24 mouse cellular contexts compared by ENCODE assay signal in the genomic region with DNA sequence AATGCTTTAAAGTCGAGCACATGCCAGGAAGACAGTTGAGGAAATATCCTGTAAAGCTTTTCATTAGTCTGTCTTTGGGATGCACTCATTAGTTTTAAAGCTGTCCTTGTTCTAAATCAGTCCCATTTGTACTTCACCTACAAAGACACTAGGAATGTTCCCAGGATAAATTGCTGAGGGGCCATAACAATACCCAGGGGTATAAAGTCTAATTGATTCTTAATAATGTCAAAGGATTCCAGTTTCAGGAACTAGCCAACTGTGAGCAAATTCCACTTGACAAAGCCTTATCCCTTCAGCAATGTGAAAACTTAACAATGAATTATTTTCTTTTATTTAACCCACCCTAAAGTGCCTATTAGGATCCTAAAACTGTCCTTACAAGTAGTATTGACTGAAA.
A peak's percentile ranks its signal among the peaks of the same experiment; 100 is the strongest.
DNase-seq lines count a peak whose midpoint lies in the region; ATAC-seq lines count a peak whose summit lies in the region.
"Had no signal": no experiment of that assay in that cellular context is flagged by ENCODE, and none has a peak within 500 bp of the region (broad histone marks: within the 10 kb centered on the region; RNA-seq: fewer than 3 reads in every experiment).

No protein-coding gene starts in this region.

- H3K36me3 ChIP-seq in forebrain, embryonic 15.5 days = no peaks in the 10 kb centered on the region
- no peaks in the 10 kb centered on the region for H3K36me3 ChIP-seq in forebrain, embryonic 14.5 days (ENCODE audit: control insufficient read depth, insufficient read depth, low read length)
- H3K36me3 ChIP-seq: embryonic facial prominence, embryonic 13.5 days; embryonic facial prominence, embryonic 15.5 days; forebrain, embryonic 10.5 days; forebrain, embryonic 12.5 days; G1E had no signal

- H3K4me3 ChIP-seq in forebrain, embryonic 15.5 days = no peak overlapping the region
- H3K4me3 ChIP-seq in forebrain, embryonic 14.5 days (ENCODE audit: low read depth, low read length) = no peak overlapping the region
- H3K4me3 ChIP-seq: embryonic facial prominence, embryonic 13.5 days; embryonic facial prominence, embryonic 15.5 days; erythroblast, embryonic 14.5 days; forebrain, embryonic 10.5 days; forebrain, embryonic 12.5 days had no signal

- 0 out of 2 replicates have a peak, but pooled peaks have one; percentile 3 for ATAC-seq in forebrain, embryonic 15.5 days (replicated peaks)
- ATAC-seq in forebrain, embryonic 14.5 days = no peak
- ATAC-seq: CD4-positive, CD25-positive, alpha-beta regulatory T cell, adult 4 months had no signal

- H3K4me2 ChIP-seq in forebrain, embryonic 15.5 days (replicated peaks) = no peak overlapping the region
- H3K4me2 ChIP-seq in forebrain, embryonic 14.5 days (ENCODE audit: low read length) = no peak overlapping the region
- H3K4me2 ChIP-seq: embryonic facial prominence, embryonic 13.5 days; embryonic facial prominence, embryonic 15.5 days; forebrain, embryonic 12.5 days had no signal

- H3K27ac ChIP-seq in forebrain, embryonic 15.5 days (replicated peaks) = no peak overlapping the region
- H3K27ac ChIP-seq in forebrain, embryonic 14.5 days (ENCODE audit: low read depth, low read length) = no peak overlapping the region
- H3K27ac ChIP-seq: embryonic facial prominence, embryonic 13.5 days; embryonic facial prominence, embryonic 15.5 days; forebrain, embryonic 10.5 days; forebrain, embryonic 12.5 days had no signal

- H3K27me3 ChIP-seq in forebrain, embryonic 15.5 days = peaks cover 15% of the 10 kb centered on the region
- H3K27me3 ChIP-seq in forebrain, embryonic 14.5 days (replicated peaks; ENCODE audit: control insufficient read depth, insufficient read depth, low read length) = peaks cover 9% of the 10 kb centered on the region; the same call in 1 of the 2 replicates
- H3K27me3 ChIP-seq: CH12.LX; embryonic facial prominence, embryonic 13.5 days; embryonic facial prominence, embryonic 15.5 days had no signal

- H3K9ac ChIP-seq in forebrain, embryonic 15.5 days (replicated peaks) = no peak overlapping the region
- no peak overlapping the region for H3K9ac ChIP-seq in forebrain, embryonic 14.5 days (ENCODE audit: low read length)
- H3K9ac ChIP-seq: embryonic facial prominence, embryonic 13.5 days; embryonic facial prominence, embryonic 15.5 days; forebrain, embryonic 12.5 days had no signal

- peaks cover 21% of the 10 kb centered on the region for H3K4me1 ChIP-seq in forebrain, embryonic 15.5 days
- H3K4me1 ChIP-seq in forebrain, embryonic 14.5 days (ENCODE audit: control insufficient read depth, insufficient read depth, low read length) = peaks cover 11% of the 10 kb centered on the region; the same call in 1 of the 2 replicates
- H3K4me1 ChIP-seq: embryonic facial prominence, embryonic 13.5 days; embryonic facial prominence, embryonic 15.5 days; forebrain, embryonic 12.5 days had no signal

- 9% methylated on average over 1 of the region's 1 CpGs for WGBS in forebrain, embryonic 15.5 days
- WGBS in forebrain, embryonic 14.5 days = 7% methylated on average over 1 of the region's 1 CpGs

- no peak for DNase-seq in forebrain, embryonic 14.5 days (ENCODE audit: low spot score)
- peak; percentile 45 for DNase-seq in Muller cell, postnatal 12 days (ENCODE audit: inconsistent ontology term)
- peak; percentile 65 for DNase-seq in retina, postnatal 1 day
- DNase-seq in c-Kit-positive CD71-positive TER-119-positive erythroid progenitor cells, embryonic 14.5 days (ENCODE audit: low spot score) = no peak
- DNase-seq: adrenal gland, adult 2 months; adrenal gland, postnatal 14 days; adrenal gland, postnatal 36 days; B cell, adult 2 months; cerebellum, adult 11 months; cerebellum, adult 18-20 months; cerebellum, adult 8-10 months; cerebellum, adult 9-11 months; cerebellum, postnatal 14 days; cerebellum, postnatal 36 days; embryo, embryonic 11 days had no signal

- no peaks in the 10 kb centered on the region for H3K9me3 ChIP-seq in forebrain, embryonic 15.5 days
- H3K9me3 ChIP-seq in forebrain, embryonic 14.5 days (replicated peaks; ENCODE audit: control insufficient read depth, low read length) = no peaks in the 10 kb centered on the region
- H3K9me3 ChIP-seq: embryonic facial prominence, embryonic 13.5 days; embryonic facial prominence, embryonic 15.5 days; forebrain, embryonic 10.5 days; forebrain, embryonic 12.5 days; G1E had no signal

Comparison
In these comparisons a context has a peak if more than half of its experiments do, and no peak if none do; other contexts are left out.
1. DNase-seq: peak in Muller cell, postnatal 12 days (single experiment) and retina, postnatal 1 day (single experiment); none in forebrain, embryonic 14.5 days (single experiment) and c-Kit-positive CD71-positive TER-119-positive erythroid progenitor cells, embryonic 14.5 days (single experiment).